ENCODE assay signal across 8 mouse cellular contexts in genomic region chr9:44881941-44882435, GRCm38 (mm10). TPM values are rescaled to one million over a fixed set of nuclear protein-coding genes. Genes with fewer than 3 reads are reported as not detected.
A peak's percentile ranks its signal among the peaks of the same experiment; 100 is the strongest.
DNase-seq lines count a peak whose midpoint lies in the region; ATAC-seq and TF ChIP-seq lines count a peak whose summit lies in the region.

No protein-coding gene starts in this region.

- peaks cover 43% of the 10 kb centered on the region for H3K4me1 ChIP-seq in E14TG2a.4 (replicated peaks; ENCODE audit: low read depth, low read length)
- H3K4me1 ChIP-seq in forebrain, embryonic 11.5 days (replicated peaks; ENCODE audit: control insufficient read depth, insufficient read depth, low read length) = peaks cover 17% of the 10 kb centered on the region; the same call in 1 of the 2 replicates
- H3K4me1 ChIP-seq in heart, embryonic 16.5 days (ENCODE audit: control insufficient read depth, insufficient read depth, low read length) = peaks cover 32% of the 10 kb centered on the region
- peaks cover 11 to 21% of the 10 kb centered on the region in 2 experiments for H3K4me1 ChIP-seq in liver, embryonic 14.5 days (replicated peaks; ENCODE audit: control insufficient read depth in 2 of 2, insufficient read depth in 2 of 2, low read length in 1 of 2)
- peaks cover 34% of the 10 kb centered on the region for H3K4me1 ChIP-seq in neural tube, embryonic 12.5 days

- peaks cover 19% of the 10 kb centered on the region for H3K36me3 ChIP-seq in E14TG2a.4 (ENCODE audit: insufficient read depth, low read length)
- H3K36me3 ChIP-seq in forebrain, embryonic 11.5 days (ENCODE audit: control insufficient read depth, insufficient read depth, low read length) = no peaks in the 10 kb centered on the region; the same call in 1 of the 2 replicates
- no peaks in the 10 kb centered on the region; the same call in 1 of the 2 replicates for H3K36me3 ChIP-seq in heart, embryonic 16.5 days (ENCODE audit: control insufficient read depth, insufficient read depth)
- H3K36me3 ChIP-seq in liver, embryonic 14.5 days (replicated peaks; ENCODE audit: control insufficient read depth, insufficient read depth, low read depth) = no peaks in the 10 kb centered on the region
- no peaks in the 10 kb centered on the region for H3K36me3 ChIP-seq in neural tube, embryonic 12.5 days

- no peaks in the 10 kb centered on the region for H3K9me3 ChIP-seq in E14TG2a.4 (ENCODE audit: low read length)
- H3K9me3 ChIP-seq in forebrain, embryonic 11.5 days (ENCODE audit: control insufficient read depth, low read length) = no peaks in the 10 kb centered on the region
- no peaks in the 10 kb centered on the region for H3K9me3 ChIP-seq in heart, embryonic 16.5 days (replicated peaks; ENCODE audit: control insufficient read depth, low read length)
- no peaks in the 10 kb centered on the region for H3K9me3 ChIP-seq in liver, embryonic 14.5 days (ENCODE audit: control insufficient read depth, low read length)
- no peaks in the 10 kb centered on the region for H3K9me3 ChIP-seq in neural tube, embryonic 12.5 days

- H3K4me3 ChIP-seq in E14TG2a.4 (replicated peaks; ENCODE audit: low read length) = peak overlapping the region; percentile 98
- H3K4me3 ChIP-seq in forebrain, embryonic 11.5 days (ENCODE audit: low read depth, low read length) = peak overlapping the region; percentile 90
- H3K4me3 ChIP-seq in heart, embryonic 16.5 days (ENCODE audit: low read length) = peak overlapping the region; percentile 99
- H3K4me3 ChIP-seq in liver, embryonic 14.5 days (ENCODE audit: insufficient read depth in 1 of 2, low read depth in 2 of 2, low read length in 2 of 2) = peak overlapping the region; percentile 83 to 84
- H3K4me3 ChIP-seq in neural tube, embryonic 12.5 days = peak overlapping the region; percentile 99

- H3K4me2 ChIP-seq in forebrain, embryonic 11.5 days (ENCODE audit: low read depth, low read length, severe bottlenecking) = peak overlapping the region; percentile 77
- peak overlapping the region; percentile 100 for H3K4me2 ChIP-seq in heart, embryonic 16.5 days (ENCODE audit: low read depth, low read length)
- peak overlapping the region; percentile 99 for H3K4me2 ChIP-seq in liver, embryonic 14.5 days (ENCODE audit: low read depth)
- H3K4me2 ChIP-seq in neural tube, embryonic 12.5 days (replicated peaks) = peak overlapping the region; percentile 99

- peak; percentile 57 for DNase-seq in c-Kit-positive CD71-positive TER-119-negative erythroid progenitor cells, embryonic 14.5 days (ENCODE audit: low read depth)
- DNase-seq in forebrain, embryonic 11.5 days (ENCODE audit: low spot score) = peak; percentile 92
- peak; percentile 83 to 90 for DNase-seq in kidney, postnatal 25 days
- DNase-seq in liver, embryonic 14.5 days (ENCODE audit: low read depth in 3 of 3, low spot score in 3 of 3) = peak; percentile 55 to 60 (median 56)
- peak; percentile 68 for DNase-seq in telencephalon, adult 2 months (ENCODE audit: low read depth, low spot score)

- peaks cover 16% of the 10 kb centered on the region for H3K27me3 ChIP-seq in E14TG2a.4 (ENCODE audit: insufficient read depth, low read length)
- no peaks in the 10 kb centered on the region for H3K27me3 ChIP-seq in forebrain, embryonic 11.5 days (ENCODE audit: control insufficient read depth, insufficient read depth, low read length)
- H3K27me3 ChIP-seq in heart, embryonic 16.5 days (ENCODE audit: control insufficient read depth, insufficient read depth, low read length) = no peaks in the 10 kb centered on the region
- H3K27me3 ChIP-seq in liver, embryonic 14.5 days (ENCODE audit: control insufficient read depth, insufficient read depth, low read length) = no peaks in the 10 kb centered on the region; the same call in 1 of the 2 replicates
- no peaks in the 10 kb centered on the region for H3K27me3 ChIP-seq in neural tube, embryonic 12.5 days (replicated peaks)

- H3K9ac ChIP-seq in forebrain, embryonic 11.5 days (ENCODE audit: low read length) = peak overlapping the region; percentile 93
- H3K9ac ChIP-seq in heart, embryonic 16.5 days (ENCODE audit: low read length) = peak overlapping the region; percentile 94
- peak overlapping the region; percentile 77 for H3K9ac ChIP-seq in liver, embryonic 14.5 days (replicated peaks)
- H3K9ac ChIP-seq in neural tube, embryonic 12.5 days = peak overlapping the region; percentile 97

- TF ChIP-seq EP300 in liver, embryonic 14.5 days (IDR thresholded peaks at IDR 0.05; ENCODE audit: low read depth) = no peak

- 0% methylated on average over 29 of the region's 29 CpGs for WGBS in forebrain, embryonic 11.5 days
- under 1% methylated on average over 29 of the region's 29 CpGs for WGBS in heart, embryonic 16.5 days
- under 1% methylated on average over 29 of the region's 29 CpGs for WGBS in liver, embryonic 14.5 days (ENCODE audit: insufficient replicate concordance)
- WGBS in neural tube, embryonic 12.5 days = 1% methylated on average over 29 of the region's 29 CpGs

- peak; percentile 81 for ATAC-seq in forebrain, embryonic 11.5 days (replicated peaks; ENCODE audit: low FRiP score)
- ATAC-seq in heart, embryonic 16.5 days (replicated peaks; ENCODE audit: extremely low read depth, insufficient read depth, low FRiP score) = peak; percentile 81
- ATAC-seq in liver, embryonic 14.5 days (ENCODE audit: insufficient read depth) = peak; percentile 47
- peak; percentile 77 for ATAC-seq in neural tube, embryonic 12.5 days (ENCODE audit: low FRiP score, low read depth)

- no peak for TF ChIP-seq CTCF in E14TG2a.4 (conservative IDR thresholded peaks at IDR 0.05; ENCODE audit: low read length)
- TF ChIP-seq CTCF in liver, embryonic 14.5 days (IDR thresholded peaks at IDR 0.05; ENCODE audit: low read depth) = no peak

- peak overlapping the region; percentile 99 for H3K27ac ChIP-seq in forebrain, embryonic 11.5 days (ENCODE audit: low read depth, low read length)
- peak overlapping the region; percentile 98 for H3K27ac ChIP-seq in heart, embryonic 16.5 days (ENCODE audit: low read length)
- H3K27ac ChIP-seq in liver, embryonic 14.5 days = peak overlapping the region; percentile 68
- H3K27ac ChIP-seq in neural tube, embryonic 12.5 days = peak overlapping the region; percentile 98

RNA-seq across cellular contexts. Expression of gene Kmt2a, which starts 0.9 kb away (rescaled TPM):
- polyA plus RNA-seq in forebrain, embryonic 11.5 days (2014; fragmentation: Nextera tagmentation; extraction: Ambion mirVana) = 18.2 and 23.2 TPM in 2 replicates
- polyA plus RNA-seq in heart, embryonic 16.5 days (2015; fragmentation: Nextera tagmentation; extraction: Ambion mirVana) = 7.7 and 8.2 TPM in 2 replicates
- 2.3 and 3.0 TPM in 2 replicates for polyA plus RNA-seq in liver, embryonic 14.5 days (2012; rRNA removed)
- 2.3 TPM in 2 replicates for polyA plus RNA-seq in liver, embryonic 14.5 days (2014; fragmentation: Nextera tagmentation; extraction: Ambion mirVana)
- polyA plus RNA-seq in neural tube, embryonic 12.5 days (2016; fragmentation: Nextera tagmentation; extraction: Ambion mirVana) = 25.3 and 29.6 TPM in 2 replicates

RNA-seq across cellular contexts. Expression of gene Atp5l, which starts 38.6 kb away (rescaled TPM):
- polyA plus RNA-seq in forebrain, embryonic 11.5 days (2014; fragmentation: Nextera tagmentation; extraction: Ambion mirVana) = 496 and 546 TPM in 2 replicates
- polyA plus RNA-seq in heart, embryonic 16.5 days (2015; fragmentation: Nextera tagmentation; extraction: Ambion mirVana) = 1,180 and 1,367 TPM in 2 replicates
- 261 and 418 TPM in 2 replicates for polyA plus RNA-seq in liver, embryonic 14.5 days (2012; rRNA removed)
- polyA plus RNA-seq in liver, embryonic 14.5 days (2014; fragmentation: Nextera tagmentation; extraction: Ambion mirVana) = 577 and 630 TPM in 2 replicates
- polyA plus RNA-seq in neural tube, embryonic 12.5 days (2016; fragmentation: Nextera tagmentation; extraction: Ambion mirVana) = 602 and 611 TPM in 2 replicates

Comparison
In these comparisons a context has a peak if more than half of its experiments do, and no peak if none do; other contexts are left out.
1. Peak in every context shown above with its lines: DNase-seq, ATAC-seq, H3K4me3 ChIP-seq and H3K27ac ChIP-seq.